Mouse (Mus musculus) myocyte (in vitro differentiated cells): Measurements from ENCODE around the gene Smtnl1.

Experiments used
- E2F4 ChIP-seq: IDR thresholded peaks from one replicate; pipeline ENCODE4 v1.6.1; 2011; ENCODE audit warnings: mild to moderate bottlenecking, control low read depth, moderate library complexity; ENCODE audit not compliant: insufficient read depth
- MAX ChIP-seq: IDR thresholded peaks from one replicate; pipeline ENCODE4 v1.6.1; 2011; ENCODE audit warnings: low read depth, mild to moderate bottlenecking, control low read depth
- MYOD1 ChIP-seq, 3 experiments: IDR thresholded peaks; one replicate each; pipeline ENCODE4 v1.6.1; 2011; ENCODE audit warnings: control low read depth in 2 of 3, low read depth in 2 of 3, mild to moderate bottlenecking in 2 of 3, moderate library complexity in 1 of 3; ENCODE audit not compliant: insufficient read length in 2 of 3, control insufficient read depth in 1 of 3
- MYOG ChIP-seq, 3 experiments: IDR thresholded peaks; one replicate each; pipeline ENCODE4 v1.6.1; 2011; ENCODE audit warnings: control low read depth in 2 of 3, low read depth in 2 of 3, mild to moderate bottlenecking in 2 of 3; ENCODE audit not compliant: insufficient read length in 2 of 3, control insufficient read depth in 1 of 3, insufficient read depth in 1 of 3
- POLR2A ChIP-seq: IDR thresholded peaks from one replicate; pipeline ENCODE4 v1.6.1; 2011; ENCODE audit warnings: low read depth, mild to moderate bottlenecking, control low read depth, moderate library complexity; ENCODE audit not compliant: insufficient read length
- POLR2AphosphoS2 ChIP-seq: IDR thresholded peaks from one replicate; pipeline ENCODE4 v1.6.1; 2011; ENCODE audit warnings: low read depth, control low read depth; ENCODE audit not compliant: insufficient read length
- TCF12 ChIP-seq: IDR thresholded peaks from one replicate; pipeline ENCODE4 v1.6.1; 2011; ENCODE audit warnings: mild to moderate bottlenecking, control low read depth; ENCODE audit not compliant: poor library complexity, insufficient read depth, severe bottlenecking
- TCF3 ChIP-seq: IDR thresholded peaks from one replicate; pipeline ENCODE4 v1.6.1; 2011; ENCODE audit warnings: low read depth, control low read depth; ENCODE audit not compliant: insufficient read length
- USF1 ChIP-seq: IDR thresholded peaks from one replicate; pipeline ENCODE4 v1.6.1; 2011; ENCODE audit warnings: low read depth, mild to moderate bottlenecking, control low read depth, moderate library complexity

DNA sequence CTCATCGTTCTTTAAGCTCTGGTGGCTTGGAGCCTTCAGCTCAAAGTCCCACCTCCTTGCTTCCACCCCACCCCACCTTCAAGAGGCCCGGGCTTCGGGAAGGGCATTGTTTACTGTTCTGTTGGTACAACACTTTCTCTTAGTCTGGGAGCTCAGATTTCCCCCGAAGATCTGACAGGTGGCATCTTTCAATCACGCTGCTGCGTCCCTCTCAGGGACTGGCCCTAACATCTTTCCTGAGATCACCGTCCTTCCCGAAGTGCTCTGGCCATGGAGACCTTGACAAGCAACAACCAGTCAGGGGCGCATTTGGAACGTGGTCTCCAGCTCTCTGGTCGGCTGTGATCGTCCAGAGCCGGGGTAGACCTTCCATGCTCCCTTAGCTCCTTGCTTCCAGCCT, at the start of gene Smtnl1:
- TF ChIP-seq MAX, result no peak
- no peak for TF ChIP-seq POLR2A
- no peak for TF ChIP-seq POLR2AphosphoS2
- no peak for TF ChIP-seq TCF12
- TF ChIP-seq E2F4, result no peak
- TF ChIP-seq USF1, result no peak
- TF ChIP-seq MYOG (IDR thresholded peaks at IDR 0.05; ENCODE audit: control insufficient read depth in 1 of 3, insufficient read depth in 1 of 3, insufficient read length in 2 of 3, low read depth in 2 of 3), result no peak
- TF ChIP-seq MYOD1 (IDR thresholded peaks at IDR 0.05; ENCODE audit: control insufficient read depth in 1 of 3, insufficient read length in 2 of 3, low read depth in 2 of 3), result no peak
- TF ChIP-seq TCF3, result no peak
